Mouse (Mus musculus) bone marrow macrophage, adult 2 months (primary cell): ENCODE data around the gene Ephb4.

Experiments
- CTCF ChIP-seq: IDR thresholded peaks from 2 replicates; pipeline ENCODE4 v1.5.1; 2012; ENCODE audit warnings: low read depth, mild to moderate bottlenecking, low read length, moderate library complexity
- POLR2A ChIP-seq: IDR thresholded peaks from 2 replicates; pipeline ENCODE4 v1.6.1; 2012; ENCODE audit warnings: mild to moderate bottlenecking, low read depth, low read length, borderline replicate concordance

DNA sequence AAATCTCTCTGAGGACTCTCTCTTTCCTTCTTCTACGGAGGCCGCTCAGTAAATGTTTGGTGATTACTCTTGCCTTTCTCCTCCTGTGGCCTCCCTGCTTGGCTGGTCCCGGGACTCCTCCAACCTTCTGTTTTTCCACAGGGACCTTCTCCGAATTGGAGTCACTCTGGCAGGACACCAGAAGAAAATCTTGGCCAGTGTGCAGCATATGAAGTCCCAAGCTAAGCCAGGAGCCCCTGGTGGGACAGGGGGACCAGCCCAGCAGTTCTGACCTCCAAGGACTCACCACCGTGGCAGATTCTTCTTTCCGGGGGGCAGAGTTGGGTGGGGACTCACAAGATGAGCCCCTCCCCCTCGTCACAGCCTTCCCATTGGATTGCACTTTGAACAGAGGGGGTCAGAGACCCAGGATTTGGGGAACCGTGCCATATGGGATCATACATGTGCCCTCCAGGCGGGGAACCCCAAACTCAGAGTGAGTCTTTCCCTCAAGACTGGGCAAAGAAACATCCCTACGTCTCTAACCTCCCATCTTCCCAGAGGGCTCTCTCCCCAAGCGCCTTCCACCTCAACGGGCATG is 23.6 kb downstream of the Ephb4 start:
- TF ChIP-seq POLR2A (no peak), CTCF (no peak)
